Mouse (Mus musculus) inflammation-experienced regulatory T-cells, adult 16 weeks (primary cell): ENCODE measurements around the gene Wfikkn2. TPM values are rescaled to one million over a fixed set of nuclear protein-coding genes. Genes with fewer than 3 reads are reported as not detected.

Experiments
- polyA plus RNA-seq: library from polyadenylated mRNA; unstranded; fragments of 100-300 nt; shearing (Covaris generic); gene quantifications from one replicate; pipeline ENCODE4 v1.2.1, GENCODE M21; 2017

The Wfikkn2 gene
- 0.11 TPM for polyA plus RNA-seq

DNA sequence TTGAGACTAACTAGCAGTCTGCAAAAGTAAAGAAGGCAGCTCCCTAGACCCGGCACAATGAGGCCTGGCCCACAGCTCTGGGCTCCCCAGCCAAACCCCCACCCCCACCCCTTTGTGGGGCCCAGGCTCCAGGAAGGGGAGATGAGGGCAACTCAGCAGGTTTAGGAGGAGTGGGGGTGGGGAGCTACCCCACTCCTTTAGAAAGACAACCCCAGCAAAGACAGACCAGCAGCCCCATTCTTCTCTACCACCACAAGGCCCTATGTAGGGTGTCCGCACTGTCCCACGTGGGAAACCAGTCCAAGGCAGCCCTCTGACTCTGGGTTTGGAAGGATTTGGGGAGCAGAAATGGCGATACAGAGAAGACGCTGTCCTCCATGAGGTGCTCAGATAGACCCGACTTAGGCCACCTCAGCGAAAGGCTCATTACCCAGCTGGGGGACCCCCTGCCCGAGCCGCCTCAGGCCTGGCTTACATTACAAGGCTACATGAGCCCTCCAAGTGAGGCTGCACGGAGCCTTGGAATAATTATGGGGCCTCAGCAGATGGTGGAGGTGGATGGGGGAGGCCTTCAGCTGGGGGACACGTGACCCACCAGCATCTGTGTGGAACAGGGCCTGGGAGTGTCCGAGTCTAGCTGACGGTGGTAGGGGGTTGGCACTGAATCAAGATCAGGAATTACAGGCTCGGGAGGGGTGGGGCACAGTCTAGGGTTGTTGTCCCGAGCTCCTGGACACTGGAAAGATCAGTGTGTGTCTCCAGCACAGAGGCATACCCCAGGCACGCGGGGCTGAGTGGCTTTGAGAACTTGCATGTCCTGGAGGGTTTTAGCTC lies at the start of gene Wfikkn2:
TSS of gene Wfikkn2 (minus strand) at position 51 of the 834 bp plus-strand sequence.

DNA sequence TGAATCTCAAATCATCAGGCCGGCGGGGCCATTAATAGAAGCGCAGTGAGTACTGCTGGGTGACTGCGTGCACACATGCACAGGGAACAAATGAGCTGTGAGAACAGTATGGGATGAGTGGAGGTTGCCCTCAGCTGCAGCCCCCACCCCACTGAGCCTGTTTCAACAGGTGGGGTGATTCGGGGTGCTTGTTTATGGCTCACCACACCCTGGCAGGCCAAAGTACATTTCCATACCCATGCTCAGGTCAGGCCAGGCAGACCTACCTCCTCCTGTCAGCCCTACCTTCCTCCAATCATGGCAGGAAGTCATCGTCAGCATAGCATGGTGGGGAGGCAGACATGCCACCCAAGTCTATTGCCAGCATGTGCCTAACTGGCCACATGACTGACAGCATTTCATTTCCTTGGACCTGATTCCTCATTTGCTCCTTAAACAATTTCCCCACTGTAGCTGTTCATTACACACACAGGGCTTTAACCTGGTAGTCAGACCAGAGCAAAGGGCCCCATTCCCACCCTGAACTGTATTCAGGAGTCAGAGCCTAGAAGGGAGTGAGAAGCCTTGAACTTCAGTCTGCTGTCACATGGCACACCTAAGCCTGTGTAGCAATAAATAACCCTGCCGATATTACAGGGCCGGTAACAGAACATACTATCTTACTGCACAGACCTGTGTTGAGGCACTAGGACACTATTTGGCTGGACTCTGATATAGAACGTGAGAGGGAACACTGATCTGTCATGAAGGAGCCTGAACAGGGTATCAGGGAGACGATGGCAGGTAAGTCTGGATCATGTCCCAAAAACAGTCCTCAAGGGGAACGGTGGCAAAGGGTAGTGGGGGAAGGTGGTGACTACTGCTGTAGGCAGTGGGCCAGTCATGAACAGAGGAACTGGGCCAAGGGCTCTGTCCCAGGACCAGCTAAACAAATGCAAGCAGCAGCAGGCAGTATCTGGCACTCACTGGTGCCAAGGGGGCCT lies 35.7 kb upstream of the Wfikkn2 start, which contains the start of gene Gm21885:
TSS of gene Gm21885 (plus strand) at position 675 of the 983 bp plus-strand sequence.

GRCm38 (mm10) chr11:94211124-94211603 lies 34.6 kb downstream of the Wfikkn2 start, which contains the start of gene Tob1:
Gene Tob1, plus strand, starts transcription at chr11:94211454.

Other genes with a start within 250 kb of the Wfikkn2 start
- gene Spag9, start 249.9 kb downstream of the Wfikkn2 start, polyA plus RNA-seq = 14.0 TPM
- gene Tob1, start 34.6 kb downstream of the Wfikkn2 start, polyA plus RNA-seq = 6.0 TPM
- gene Gm21885, start 35.9 kb upstream of the Wfikkn2 start, polyA plus RNA-seq = 0.51 TPM
- 97.1 TPM for gene Luc7l3, start 76.0 kb upstream of the Wfikkn2 start, polyA plus RNA-seq
- 8.1 TPM for gene Ankrd40, start 82.0 kb upstream of the Wfikkn2 start, polyA plus RNA-seq
- 7.7 TPM for gene Abcc3, start 147.0 kb upstream of the Wfikkn2 start, polyA plus RNA-seq
- gene Cacna1g, start 228.2 kb upstream of the Wfikkn2 start, polyA plus RNA-seq = not detected
- gene Spata20, start 240.2 kb upstream of the Wfikkn2 start, polyA plus RNA-seq = not detected